Comparison of ENCODE assay signal across 8 mouse cellular contexts in the genomic region with DNA sequence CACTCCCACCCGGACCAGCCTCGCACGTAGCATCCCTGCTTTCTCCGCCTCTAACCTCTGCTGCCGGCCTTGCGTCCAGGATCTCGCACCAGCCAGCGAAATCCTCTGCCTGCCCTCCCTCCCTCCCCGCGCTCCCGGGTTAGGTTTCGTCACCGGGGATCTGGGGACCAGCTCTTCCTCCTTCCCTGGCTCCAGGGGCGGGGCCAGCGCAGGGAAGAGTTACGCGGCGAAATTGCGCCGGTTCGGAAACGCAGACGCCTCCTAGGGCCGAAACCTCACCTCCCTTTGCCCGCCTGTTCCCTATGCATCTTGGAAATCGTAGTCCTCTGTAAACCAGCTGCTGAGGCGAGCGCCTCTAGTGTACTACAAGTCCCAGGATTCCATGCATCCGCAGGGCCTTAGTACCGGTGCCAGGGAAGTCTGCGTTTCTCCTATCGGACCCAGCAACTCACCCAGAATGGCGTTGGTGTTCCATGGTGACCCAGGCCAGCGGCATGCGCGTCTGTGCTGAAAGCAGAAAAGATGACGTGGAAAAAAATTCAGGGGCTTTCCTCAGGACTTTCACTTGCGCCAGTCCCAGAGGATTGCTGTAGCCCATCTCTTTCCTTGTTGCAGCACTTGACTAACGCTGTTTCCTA. TPM values are rescaled to one million over a fixed set of nuclear protein-coding genes. Genes with fewer than 3 reads are reported as not detected.
A peak's percentile ranks its signal among the peaks of the same experiment; 100 is the strongest.
DNase-seq lines count a peak whose midpoint lies in the region; ATAC-seq lines count a peak whose summit lies in the region.

Gene Eml6 (minus strand): TSS at position 199 of the 638 bp plus-strand sequence.

- H3K9me3 ChIP-seq in embryonic facial prominence, embryonic 11.5 days (replicated peaks; ENCODE audit: control insufficient read depth, low read length) = no peaks in the 10 kb centered on the region
- H3K9me3 ChIP-seq in limb, embryonic 10.5 days (replicated peaks) = no peaks in the 10 kb centered on the region
- H3K9me3 ChIP-seq in midbrain, embryonic 12.5 days = no peaks in the 10 kb centered on the region

- H3K27ac ChIP-seq in embryonic facial prominence, embryonic 11.5 days (replicated peaks; ENCODE audit: low read depth, low read length) = no peak within 1 kb of the TSS; the same call in 1 of the 2 replicates
- peak within 1 kb of the TSS; percentile 84 for H3K27ac ChIP-seq in limb, embryonic 10.5 days
- peak within 1 kb of the TSS; percentile 69 for H3K27ac ChIP-seq in midbrain, embryonic 12.5 days (replicated peaks)

- H3K4me3 ChIP-seq in embryonic facial prominence, embryonic 11.5 days (ENCODE audit: low read depth, low read length) = peak within 1 kb of the TSS; percentile 48
- H3K4me3 ChIP-seq in limb, embryonic 10.5 days = peak within 1 kb of the TSS; percentile 67
- H3K4me3 ChIP-seq in midbrain, embryonic 12.5 days = peak within 1 kb of the TSS; percentile 61

- peak; percentile 100 for ATAC-seq in embryonic facial prominence, embryonic 11.5 days (replicated peaks; ENCODE audit: insufficient number of reproducible peaks, low FRiP score, low TSS enrichment, low read depth)
- peak; percentile 99 for ATAC-seq in midbrain, embryonic 12.5 days (ENCODE audit: low FRiP score, low read depth)

- under 1% methylated on average over 38 of the region's 39 CpGs for WGBS in embryonic facial prominence, embryonic 11.5 days
- under 1% methylated on average over 39 of the region's 39 CpGs for WGBS in limb, embryonic 10.5 days
- under 1% methylated on average over 39 of the region's 39 CpGs for WGBS in midbrain, embryonic 12.5 days

- peak; percentile 95 for DNase-seq in adrenal gland, postnatal 25 days
- peak; percentile 97 for DNase-seq in embryonic facial prominence, embryonic 11.5 days (ENCODE audit: low spot score)
- peak; percentile 94 to 99 for DNase-seq in heart, adult 18-20 months
- peak; percentile 95 for DNase-seq in kidney, adult 18-20 months
- peak; percentile 91 for DNase-seq in limb, embryonic 10.5 days (ENCODE audit: low spot score)
- DNase-seq in skeletal muscle tissue, adult 2 months (ENCODE audit: low read depth, low spot score) = peak; percentile 97
- no peak for DNase-seq in T-cell, adult 2 months (ENCODE audit: low spot score)

- no peaks in the 10 kb centered on the region for H3K4me1 ChIP-seq in embryonic facial prominence, embryonic 11.5 days (ENCODE audit: control insufficient read depth, insufficient read depth, low read length)
- H3K4me1 ChIP-seq in limb, embryonic 10.5 days = peaks cover 12% of the 10 kb centered on the region
- H3K4me1 ChIP-seq in midbrain, embryonic 12.5 days = no peaks in the 10 kb centered on the region

- no peaks in the 10 kb centered on the region for H3K36me3 ChIP-seq in embryonic facial prominence, embryonic 11.5 days (replicated peaks; ENCODE audit: control insufficient read depth, insufficient read depth, low read depth, low read length)
- no peaks in the 10 kb centered on the region for H3K36me3 ChIP-seq in limb, embryonic 10.5 days
- H3K36me3 ChIP-seq in midbrain, embryonic 12.5 days = no peaks in the 10 kb centered on the region

- H3K27me3 ChIP-seq in embryonic facial prominence, embryonic 11.5 days (ENCODE audit: control insufficient read depth, insufficient read depth, low read length) = peaks cover 14% of the 10 kb centered on the region
- H3K27me3 ChIP-seq in limb, embryonic 10.5 days (ENCODE audit: low read depth, poor library complexity, severe bottlenecking) = peaks cover 36% of the 10 kb centered on the region
- peaks cover 16% of the 10 kb centered on the region for H3K27me3 ChIP-seq in midbrain, embryonic 12.5 days

- peak within 1 kb of the TSS; percentile 93 for H3K4me2 ChIP-seq in embryonic facial prominence, embryonic 11.5 days (ENCODE audit: low read depth, low read length)
- H3K4me2 ChIP-seq in midbrain, embryonic 12.5 days (replicated peaks) = peak within 1 kb of the TSS; percentile 97

- peak within 1 kb of the TSS; percentile 78 for H3K9ac ChIP-seq in embryonic facial prominence, embryonic 11.5 days (replicated peaks; ENCODE audit: low read length)
- peak within 1 kb of the TSS; percentile 66 for H3K9ac ChIP-seq in midbrain, embryonic 12.5 days (replicated peaks)

RNA-seq across cellular contexts. Expression of gene Eml6, which starts in this region (rescaled TPM):
- total RNA-seq in adrenal gland, postnatal 25 days (2021) = 3.3 and 4.7 TPM in 2 replicates
- 0.43 and 0.50 TPM in 2 replicates for polyA plus RNA-seq in embryonic facial prominence, embryonic 11.5 days (2014; fragmentation: Nextera tagmentation; extraction: Ambion mirVana)
- 1 to 10 TPM; 2.7 to 3.3 TPM for total RNA-seq in heart, adult 18-20 months (2021)
- 0.21 and 0.50 TPM in 2 replicates for polyA plus RNA-seq in limb, embryonic 10.5 days (2016; fragmentation: Nextera tagmentation; extraction: Ambion mirVana)
- 1.9 and 3.0 TPM in 2 replicates for polyA plus RNA-seq in midbrain, embryonic 12.5 days (2016; fragmentation: Nextera tagmentation; extraction: Ambion mirVana)

Comparison
In these comparisons a context has a peak if more than half of its experiments do, and no peak if none do; other contexts are left out.
1. Peak in DNase-seq, ATAC-seq, H3K4me3 ChIP-seq, H3K9ac ChIP-seq and H3K4me2 ChIP-seq in embryonic facial prominence, embryonic 11.5 days; RNA of the gene not detected or under 1 TPM.
2. Peak in DNase-seq, H3K4me3 ChIP-seq and H3K27ac ChIP-seq in limb, embryonic 10.5 days; RNA of the gene not detected or under 1 TPM.